Mouse (Mus musculus): ENCODE results near the gene Col25a1.

DNA sequence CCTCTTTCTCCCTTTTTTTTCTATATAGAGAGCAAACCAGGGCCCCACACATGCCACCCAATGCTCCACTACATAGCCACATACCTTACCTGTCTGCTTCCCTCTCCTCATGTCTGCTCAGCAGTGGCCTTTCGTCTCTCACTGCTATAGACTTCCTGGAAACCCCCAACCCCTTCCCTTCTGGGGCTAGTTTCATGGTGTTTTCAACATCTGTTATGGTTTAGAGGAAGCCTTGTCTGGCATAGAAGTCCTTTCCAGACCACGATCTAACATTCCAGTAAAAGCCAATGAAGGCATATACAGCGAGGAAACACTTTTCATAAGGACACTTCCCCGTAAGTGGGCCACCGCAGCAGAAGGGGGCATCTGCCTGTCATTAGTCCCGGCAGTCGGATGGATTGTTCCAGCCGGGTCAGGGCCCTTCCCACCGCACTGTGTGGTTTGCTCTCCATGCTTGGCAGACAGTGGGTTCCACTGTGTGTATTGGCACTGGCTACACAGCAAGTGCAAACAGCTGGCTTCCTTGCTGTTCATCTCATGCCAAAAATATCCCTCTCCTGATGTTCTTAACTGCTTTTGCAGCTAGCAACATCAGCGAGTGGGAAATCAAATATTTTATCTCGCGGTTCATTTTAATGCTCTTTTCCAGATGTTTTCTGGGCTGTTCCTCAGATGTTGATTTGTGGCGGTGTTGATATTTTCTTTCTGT is 44.8 kb upstream of the Col25a1 start:
- TF ChIP-seq CTCF (IDR thresholded peaks at IDR 0.05; ENCODE audit: borderline replicate concordance, insufficient read depth, low read depth, low read length) (no peak), POLR2A (IDR thresholded peaks at IDR 0.05; ENCODE audit: borderline replicate concordance, insufficient read depth, low read length) (no peak)
